Mouse (Mus musculus) neural tube, embryonic 14.5 days (tissue): ENCODE results near the gene Rftn1. TPM values are rescaled to one million over a fixed set of nuclear protein-coding genes. Genes with fewer than 3 reads are reported as not detected.

Experiments
- ATAC-seq: fragments of 200-750 bp; cut with Nextera tagmentation; 2 replicates; pipeline ENCODE4 v1.8.0; 2017; ENCODE audit warnings: low read depth, mild to moderate bottlenecking, moderate TSS enrichment, moderate library complexity
- H3K27ac ChIP-seq: fragments of 300-500 bp; sonication (generic); 2 replicates; pipeline ENCODE4 v1.5.1; 2014; ENCODE audit warnings: low read depth, mild to moderate bottlenecking, control low read depth, low read length, moderate library complexity, mixed read lengths
- H3K27me3 ChIP-seq: fragments of 300-500 bp; sonication (generic); 2 replicates; pipeline ENCODE4 v1.6.1; 2014; ENCODE audit warnings: low read length; ENCODE audit not compliant: control insufficient read depth, insufficient read depth
- H3K36me3 ChIP-seq: fragments of 300-500 bp; sonication (generic); 2 replicates; pipeline ENCODE4 v1.6.1; 2014; ENCODE audit warnings: low read length, mixed read lengths; ENCODE audit not compliant: control insufficient read depth, insufficient read depth
- H3K4me1 ChIP-seq: fragments of 300-500 bp; sonication (generic); 2 replicates; pipeline ENCODE4 v1.6.1; 2014; ENCODE audit warnings: low read length; ENCODE audit not compliant: control insufficient read depth, insufficient read depth
- H3K4me2 ChIP-seq: fragments of 300-500 bp; sonication (generic); 2 replicates; pipeline ENCODE4 v1.6.1; 2014; ENCODE audit warnings: mild to moderate bottlenecking, low read depth, low read length, control low read depth
- H3K4me3 ChIP-seq: fragments of 300-500 bp; sonication (generic); 2 replicates; pipeline ENCODE4 v1.5.1; 2014; ENCODE audit warnings: low read depth, low read length, control low read depth, mixed read lengths
- H3K9ac ChIP-seq: fragments of 300-500 bp; sonication (generic); replicated peaks from 2 replicates; pipeline ENCODE4 v1.6.1; 2014; ENCODE audit warnings: low read depth, mild to moderate bottlenecking, control low read depth, low read length, mixed read lengths
- H3K9me3 ChIP-seq: fragments of 300-500 bp; sonication (generic); 2 replicates; pipeline ENCODE4 v1.6.1; 2016; ENCODE audit warnings: low read length; ENCODE audit not compliant: control insufficient read depth
- WGBS: fragments of 180-500 bp; shearing (Covaris S2); extraction: QIAGEN DNeasy Blood & Tissue Kit; methylation state at CpG from one replicate; pipeline ENCODE4 v1.1.7; 2014; 5-methylcytosine and 5-hydroxymethylcytosine counted together
- polyA plus RNA-seq: library from polyadenylated mRNA; unstranded; fragments of >200 nt; fragmentation: Nextera tagmentation; extraction: Ambion mirVana; gene quantifications from 2 replicates; pipeline ENCODE4 v1.2.1, GENCODE M21; 2014

The Rftn1 gene
- polyA plus RNA-seq, 1 experiment from 2014 or later, result 20.4 TPM

DNA sequence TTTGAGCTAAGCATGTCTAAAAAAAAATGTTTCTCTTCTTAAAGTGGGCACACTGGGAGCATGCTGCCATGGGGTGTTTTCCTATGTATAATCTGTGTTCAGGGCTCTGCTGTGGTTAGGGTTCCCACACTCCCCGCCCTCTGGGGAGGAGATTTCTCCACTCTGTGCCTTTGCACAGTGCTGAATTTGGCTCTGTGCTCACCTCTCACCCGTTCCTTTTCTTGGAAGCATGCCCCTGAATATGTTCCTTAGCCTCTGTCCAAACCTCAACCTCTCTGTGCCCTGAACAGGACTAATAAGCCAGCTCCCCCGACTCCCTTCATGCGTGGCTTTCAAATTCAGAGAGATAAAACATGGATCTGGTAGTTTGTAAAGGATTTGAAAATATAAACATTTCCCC lies 39.1 kb upstream of the Rftn1 start:
- WGBS, result 88% methylated on average over 4 of the region's 4 CpGs
- H3K4me2 ChIP-seq, result no peak overlapping the region
- no peaks in the 10 kb centered on the region for H3K4me1 ChIP-seq
- no peak overlapping the region for H3K9ac ChIP-seq
- no peak overlapping the region for H3K27ac ChIP-seq
- H3K27me3 ChIP-seq, result no peaks in the 10 kb centered on the region
- H3K36me3 ChIP-seq, result no peaks in the 10 kb centered on the region
- no peak for ATAC-seq
- H3K4me3 ChIP-seq, result no peak overlapping the region
- H3K9me3 ChIP-seq, result no peaks in the 10 kb centered on the region

DNA sequence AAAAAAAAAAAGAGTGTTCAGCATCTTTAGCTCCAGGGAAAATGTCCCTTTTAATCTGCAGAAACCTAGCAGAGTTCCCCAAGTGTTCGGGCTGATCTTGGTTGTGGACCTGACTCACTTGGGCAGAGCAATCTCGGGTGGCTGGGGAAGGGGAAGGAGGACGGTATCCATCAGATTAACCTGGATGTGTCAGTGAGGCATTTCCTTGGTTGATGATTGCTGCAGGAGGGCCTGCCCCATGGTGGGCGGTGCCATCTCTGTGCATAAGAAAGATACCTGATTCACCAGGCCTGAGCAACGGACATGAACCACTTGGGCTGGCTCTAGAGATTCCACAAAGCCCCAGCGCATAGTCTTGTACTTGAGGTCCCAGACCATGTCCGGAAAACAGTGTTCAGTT lies 36.9 kb upstream of the Rftn1 start:
- Histone ChIP-seq H3K36me3 (no peaks in the 10 kb centered on the region), H3K9ac (no peak overlapping the region), H3K9me3 (no peaks in the 10 kb centered on the region), H3K27ac (no peak overlapping the region), H3K4me2 (no peak overlapping the region), H3K27me3 (no peaks in the 10 kb centered on the region), H3K4me1 (no peaks in the 10 kb centered on the region), H3K4me3 (no peak overlapping the region)
- 81% methylated on average over 7 of the region's 7 CpGs for WGBS
- no peak for ATAC-seq

DNA sequence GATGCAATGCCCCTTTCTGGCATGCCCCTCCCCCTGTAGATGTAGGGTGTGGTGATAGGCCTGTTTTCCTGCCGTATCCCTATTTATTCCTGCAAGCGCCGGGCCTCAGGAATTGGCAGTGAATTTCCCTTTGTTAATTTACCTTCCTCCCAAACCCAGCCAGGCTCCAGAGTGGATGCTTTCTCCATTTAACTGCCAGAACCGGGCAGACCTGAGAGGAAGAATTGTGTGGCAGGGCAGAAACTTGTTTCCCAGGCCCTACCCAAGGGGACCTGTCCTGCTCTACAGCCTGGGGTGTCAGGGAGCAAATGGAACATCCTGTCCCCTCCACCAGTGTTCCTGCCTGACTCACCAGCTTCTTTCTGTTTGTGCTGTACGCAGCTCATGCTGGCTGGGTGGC lies 34.2 kb upstream of the Rftn1 start:
- 69% methylated on average over 5 of the region's 5 CpGs for WGBS
- H3K4me2 ChIP-seq, result no peak overlapping the region
- no peaks in the 10 kb centered on the region for H3K9me3 ChIP-seq
- no peak overlapping the region for H3K27ac ChIP-seq
- no peak overlapping the region for H3K9ac ChIP-seq
- no peaks in the 10 kb centered on the region for H3K4me1 ChIP-seq
- H3K27me3 ChIP-seq, result no peaks in the 10 kb centered on the region
- H3K4me3 ChIP-seq, result no peak overlapping the region
- no peaks in the 10 kb centered on the region for H3K36me3 ChIP-seq
- no peak for ATAC-seq

GRCm38 (mm10) chr17:50217978-50218377 lies 27.5 kb upstream of the Rftn1 start:
- WGBS, result 81% methylated on average over 4 of the region's 4 CpGs
- no peak for ATAC-seq

GRCm38 (mm10) chr17:50215104-50215503 lies 24.6 kb upstream of the Rftn1 start:
- H3K27me3 ChIP-seq, result no peaks in the 10 kb centered on the region
- no peaks in the 10 kb centered on the region for H3K4me1 ChIP-seq
- H3K9ac ChIP-seq, result no peak overlapping the region
- WGBS, result 88% methylated on average over 6 of the region's 6 CpGs
- H3K36me3 ChIP-seq, result no peaks in the 10 kb centered on the region
- ATAC-seq, result no peak
- no peaks in the 10 kb centered on the region for H3K9me3 ChIP-seq
- H3K27ac ChIP-seq, result no peak overlapping the region
- no peak overlapping the region for H3K4me2 ChIP-seq
- H3K4me3 ChIP-seq, result no peak overlapping the region

More at GRCm38 (mm10) chr17:50217978-50218377, 27.5 kb upstream of the Rftn1 start:
- H3K27me3 ChIP-seq, result no peaks in the 10 kb centered on the region
- no peaks in the 10 kb centered on the region for H3K9me3 ChIP-seq
- H3K4me3 ChIP-seq, result no peak overlapping the region
- no peak overlapping the region for H3K4me2 ChIP-seq
- H3K4me1 ChIP-seq, result no peaks in the 10 kb centered on the region
- H3K27ac ChIP-seq, result no peak overlapping the region
- no peak overlapping the region for H3K9ac ChIP-seq
- H3K36me3 ChIP-seq, result no peaks in the 10 kb centered on the region

- no peaks in the 10 kb centered on the region for H3K36me3 ChIP-seq
- no peak overlapping the region for H3K4me3 ChIP-seq
- no peak overlapping the region for H3K4me2 ChIP-seq
- H3K27ac ChIP-seq, result no peak overlapping the region
- H3K9ac ChIP-seq, result no peak overlapping the region
- no peaks in the 10 kb centered on the region for H3K4me1 ChIP-seq
- WGBS, result 89% methylated on average over 4 of the region's 4 CpGs
- no peak for ATAC-seq
- no peaks in the 10 kb centered on the region for H3K27me3 ChIP-seq
- no peaks in the 10 kb centered on the region for H3K9me3 ChIP-seq
Measured at GRCm38 (mm10) chr17:50213117-50213516, 22.6 kb upstream of the Rftn1 start.

DNA sequence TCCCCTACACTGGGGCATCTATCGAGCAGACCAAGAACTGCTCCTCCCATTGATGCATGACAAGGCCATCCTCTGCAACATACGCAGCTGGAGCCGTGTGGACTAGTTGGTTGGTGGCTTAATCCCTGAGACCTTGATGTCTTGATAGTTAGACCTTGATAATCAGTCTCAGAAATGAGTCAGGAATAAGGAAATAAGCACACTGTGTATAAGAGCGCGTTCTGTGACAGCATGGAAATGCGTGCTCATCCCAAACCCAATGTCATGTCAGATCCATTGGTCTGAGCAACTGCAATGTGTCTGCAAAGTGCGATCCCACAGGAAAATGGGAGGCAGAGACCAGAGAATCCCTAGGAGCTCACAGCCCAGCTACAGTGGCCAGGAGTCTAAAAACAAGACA lies 21.3 kb upstream of the Rftn1 start:
- Histone ChIP-seq H3K27ac (no peak overlapping the region), H3K9me3 (no peaks in the 10 kb centered on the region), H3K4me3 (no peak overlapping the region), H3K4me1 (no peaks in the 10 kb centered on the region), H3K4me2 (no peak overlapping the region), H3K9ac (no peak overlapping the region), H3K36me3 (no peaks in the 10 kb centered on the region), H3K27me3 (no peaks in the 10 kb centered on the region)
- ATAC-seq, result no peak
- WGBS, result 93% methylated on average over 7 of the region's 7 CpGs

- no peak overlapping the region for H3K4me2 ChIP-seq
- WGBS, result 89% methylated on average over 6 of the region's 6 CpGs
- no peak overlapping the region for H3K27ac ChIP-seq
- no peaks in the 10 kb centered on the region for H3K4me1 ChIP-seq
- H3K4me3 ChIP-seq, result no peak overlapping the region
- no peak overlapping the region for H3K9ac ChIP-seq
- no peaks in the 10 kb centered on the region for H3K27me3 ChIP-seq
- no peaks in the 10 kb centered on the region for H3K36me3 ChIP-seq
- no peaks in the 10 kb centered on the region for H3K9me3 ChIP-seq
- ATAC-seq, result no peak
Measured at GRCm38 (mm10) chr17:50209831-50210230, 19.4 kb upstream of the Rftn1 start.

DNA sequence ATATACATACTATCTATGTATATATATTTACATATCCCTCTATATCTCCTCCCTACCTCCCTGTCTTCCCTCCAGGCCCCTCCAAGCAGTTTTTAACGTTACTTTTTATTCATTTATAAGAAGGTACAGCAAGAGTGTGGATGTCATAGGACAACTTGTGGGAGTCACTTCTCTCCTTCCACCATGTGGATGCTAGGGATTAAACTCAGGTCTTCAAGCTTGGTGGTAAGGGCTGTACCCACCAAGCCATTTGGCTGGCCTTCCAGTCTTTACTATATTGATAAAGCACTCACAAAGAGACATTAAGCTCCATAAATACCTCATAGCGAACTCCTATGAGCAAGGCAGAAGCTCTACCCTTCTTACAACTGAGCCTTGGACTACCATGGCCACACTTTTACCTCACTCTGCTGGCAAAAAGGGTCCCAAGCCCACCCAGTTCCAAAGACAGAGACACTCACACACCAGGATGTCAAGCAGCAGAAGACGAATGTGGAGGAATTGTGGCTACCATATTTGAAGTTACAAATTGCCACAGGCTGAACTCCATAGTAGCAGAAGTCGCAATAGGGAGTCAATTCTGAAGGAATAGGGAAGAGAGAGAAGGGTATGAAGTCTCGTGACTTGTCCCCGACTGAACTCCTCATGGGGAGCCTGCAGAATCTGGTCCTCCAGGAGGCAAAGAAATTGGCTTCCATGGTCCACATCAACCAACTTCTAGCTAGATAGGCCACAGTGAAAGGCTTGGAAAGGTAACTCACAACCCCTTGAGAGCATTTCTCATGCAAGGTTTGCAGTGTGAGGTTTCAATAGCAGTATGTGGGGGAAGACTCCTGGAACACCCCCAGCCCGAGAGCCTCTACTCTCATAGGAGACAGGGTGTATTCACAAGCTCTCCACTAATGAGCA lies 17.9 kb upstream of the Rftn1 start:
- no peaks in the 10 kb centered on the region for H3K36me3 ChIP-seq
- ATAC-seq, result no peak
- 91% methylated on average over 7 of the region's 7 CpGs for WGBS

More for the DNA sequence above, 17.9 kb upstream of the Rftn1 start:
- Histone ChIP-seq H3K9ac (no peak overlapping the region), H3K4me3 (no peak overlapping the region), H3K4me1 (no peaks in the 10 kb centered on the region), H3K27ac (no peak overlapping the region), H3K27me3 (no peaks in the 10 kb centered on the region), H3K4me2 (no peak overlapping the region), H3K9me3 (no peaks in the 10 kb centered on the region)
